Mouse (Mus musculus): ENCODE measurements around the gene Dock2. TPM values are rescaled to one million over a fixed set of nuclear protein-coding genes. Genes with fewer than 3 reads are reported as not detected.

Gene Dock2
- polyA plus RNA-seq, 1 experiment from 2014 or later = 3.9 TPM

DNA sequence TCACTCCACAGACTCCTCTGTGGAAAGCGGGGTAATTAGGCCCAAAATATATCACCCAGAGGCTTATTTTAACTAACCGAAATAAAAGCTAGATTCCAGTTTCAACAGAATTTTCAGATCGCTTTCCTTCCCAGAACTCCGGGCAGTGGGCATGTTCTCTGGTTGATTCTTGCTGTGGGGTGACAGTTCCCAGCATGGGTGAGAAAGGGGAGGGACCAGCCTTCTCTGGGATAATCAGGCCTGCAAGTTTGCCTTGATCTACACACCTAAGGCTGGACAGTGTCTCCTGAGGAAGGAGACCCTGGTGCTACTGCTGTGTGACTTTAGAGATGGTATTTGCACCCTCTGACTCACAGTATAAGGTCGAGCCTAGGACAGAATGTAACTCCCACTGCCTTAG is 352.3 kb downstream of the Dock2 start:
- no peaks in the 10 kb centered on the region for H3K36me3 ChIP-seq (replicated peaks; ENCODE audit: insufficient read depth, low read length)
- H3K9ac ChIP-seq (replicated peaks) = no peak overlapping the region
- ATAC-seq = no peak
- 63% methylated on average over 5 of the region's 5 CpGs for WGBS (ENCODE audit: insufficient replicate concordance)
- H3K4me1 ChIP-seq (ENCODE audit: insufficient read depth) = no peaks in the 10 kb centered on the region
- DNase-seq = no peak
- no peak overlapping the region for H3K4me3 ChIP-seq (ENCODE audit: low read depth, low read length)
- no peak overlapping the region for H3K4me2 ChIP-seq (ENCODE audit: low read depth, low read length)
- H3K27me3 ChIP-seq (ENCODE audit: insufficient read depth, low read length) = no peaks in the 10 kb centered on the region
- H3K27ac ChIP-seq (ENCODE audit: low read depth) = no peak overlapping the region
- no peak for TF ChIP-seq CTCF (IDR thresholded peaks at IDR 0.05; ENCODE audit: low read depth)
- no peak for TF ChIP-seq EP300 (IDR thresholded peaks at IDR 0.05; ENCODE audit: low read depth)
- H3K9me3 ChIP-seq (ENCODE audit: low read length) = no peaks in the 10 kb centered on the region

DNA sequence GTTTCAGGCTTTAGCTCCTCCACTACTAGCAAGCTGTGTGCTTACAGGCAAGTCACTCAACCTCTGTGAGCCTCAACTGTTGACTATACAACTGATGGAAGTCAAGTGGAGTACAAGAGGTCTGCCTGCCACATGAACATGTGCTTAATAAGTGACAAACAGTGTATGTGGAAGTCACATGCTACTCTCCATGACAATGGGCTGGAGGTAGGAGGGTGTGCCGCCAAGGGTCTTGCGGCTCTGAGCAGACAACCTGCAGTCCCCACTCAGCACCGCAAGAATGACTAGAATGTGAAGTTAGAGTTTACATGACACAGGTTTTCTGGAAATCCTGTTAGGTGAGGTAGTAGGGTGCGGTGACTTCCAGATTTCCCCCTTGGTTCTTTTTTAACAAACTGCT is 352.8 kb downstream of the Dock2 start:
- Histone ChIP-seq H3K27me3 (ENCODE audit: insufficient read depth, low read length) (no peaks in the 10 kb centered on the region), H3K9me3 (ENCODE audit: low read length) (no peaks in the 10 kb centered on the region), H3K9ac (replicated peaks) (no peak overlapping the region), H3K4me2 (ENCODE audit: low read depth, low read length) (no peak overlapping the region), H3K27ac (ENCODE audit: low read depth) (no peak overlapping the region), H3K4me1 (ENCODE audit: insufficient read depth) (no peaks in the 10 kb centered on the region), H3K4me3 (ENCODE audit: low read depth, low read length) (no peak overlapping the region), H3K36me3 (replicated peaks; ENCODE audit: insufficient read depth, low read length) (no peaks in the 10 kb centered on the region)
- ATAC-seq (no peak), DNase-seq (no peak)
- 76% methylated on average over 4 of the region's 4 CpGs for WGBS (ENCODE audit: insufficient replicate concordance)
- no peak for TF ChIP-seq EP300 (IDR thresholded peaks at IDR 0.05; ENCODE audit: low read depth)
- no peak for TF ChIP-seq CTCF (IDR thresholded peaks at IDR 0.05; ENCODE audit: low read depth)

DNA sequence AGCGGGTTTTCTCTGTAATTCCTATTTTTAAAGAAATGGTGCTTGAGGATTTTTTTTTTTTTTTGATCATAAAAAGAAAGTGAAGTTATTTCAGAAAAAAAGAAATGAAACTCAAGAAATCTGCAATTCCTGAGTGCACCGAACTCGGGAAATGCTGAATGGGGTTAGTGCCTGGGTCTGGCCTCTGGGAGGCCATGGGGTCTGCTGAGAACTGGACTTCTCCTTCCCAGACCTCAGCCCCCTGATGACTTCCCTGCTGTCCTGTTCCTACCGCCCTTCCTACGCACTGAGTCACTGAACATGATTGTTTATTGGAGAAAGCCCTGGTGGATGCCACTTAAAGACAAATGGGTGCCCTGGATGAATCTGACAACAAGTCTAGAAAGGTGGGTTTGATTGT is 356.5 kb downstream of the Dock2 start:
- 62% methylated on average over 5 of the region's 5 CpGs for WGBS (ENCODE audit: insufficient replicate concordance)
- Histone ChIP-seq H3K9me3 (ENCODE audit: low read length) (no peaks in the 10 kb centered on the region), H3K27ac (ENCODE audit: low read depth) (no peak overlapping the region), H3K4me2 (ENCODE audit: low read depth, low read length) (no peak overlapping the region), H3K4me1 (ENCODE audit: insufficient read depth) (no peaks in the 10 kb centered on the region), H3K9ac (replicated peaks) (no peak overlapping the region), H3K4me3 (ENCODE audit: low read depth, low read length) (no peak overlapping the region), H3K36me3 (replicated peaks; ENCODE audit: insufficient read depth, low read length) (no peaks in the 10 kb centered on the region), H3K27me3 (ENCODE audit: insufficient read depth, low read length) (no peaks in the 10 kb centered on the region)
- TF ChIP-seq EP300 (IDR thresholded peaks at IDR 0.05; ENCODE audit: low read depth) (no peak), CTCF (IDR thresholded peaks at IDR 0.05; ENCODE audit: low read depth) (no peak)
- ATAC-seq (no peak), DNase-seq (no peak)

DNA sequence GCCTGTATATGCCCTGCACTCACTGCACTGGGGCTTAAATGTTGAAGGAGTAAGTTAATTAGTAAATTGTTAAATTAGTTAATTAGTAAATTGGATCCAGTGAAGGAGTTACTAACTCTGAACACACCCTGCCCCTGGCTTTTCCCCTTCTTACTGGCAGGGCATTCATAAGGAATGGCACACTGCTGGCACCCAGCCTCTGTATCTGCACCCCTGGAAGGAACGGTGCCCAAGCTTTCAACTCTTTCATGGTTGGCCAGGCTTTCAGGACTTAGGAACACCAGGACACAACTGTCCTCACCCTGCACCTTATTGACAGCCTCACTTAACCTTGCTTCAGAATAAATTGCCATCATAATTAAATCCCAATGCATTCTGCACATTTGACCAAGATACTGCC is 359.1 kb downstream of the Dock2 start:
- TF ChIP-seq CTCF (IDR thresholded peaks at IDR 0.05; ENCODE audit: low read depth) = no peak
- TF ChIP-seq EP300 (IDR thresholded peaks at IDR 0.05; ENCODE audit: low read depth) = no peak
- no peaks in the 10 kb centered on the region for H3K4me1 ChIP-seq (ENCODE audit: insufficient read depth)
- no peak overlapping the region for H3K4me3 ChIP-seq (ENCODE audit: low read depth, low read length)
- H3K36me3 ChIP-seq (replicated peaks; ENCODE audit: insufficient read depth, low read length) = no peaks in the 10 kb centered on the region
- 86% methylated on average over 1 of the region's 1 CpGs for WGBS (ENCODE audit: insufficient replicate concordance)
- no peak overlapping the region for H3K4me2 ChIP-seq (ENCODE audit: low read depth, low read length)
- H3K9me3 ChIP-seq (ENCODE audit: low read length) = no peaks in the 10 kb centered on the region
- ATAC-seq (no peak), DNase-seq (no peak)
- H3K27ac ChIP-seq (ENCODE audit: low read depth) = no peak overlapping the region
- H3K9ac ChIP-seq (replicated peaks) = no peak overlapping the region
- H3K27me3 ChIP-seq (ENCODE audit: insufficient read depth, low read length) = no peaks in the 10 kb centered on the region

DNA sequence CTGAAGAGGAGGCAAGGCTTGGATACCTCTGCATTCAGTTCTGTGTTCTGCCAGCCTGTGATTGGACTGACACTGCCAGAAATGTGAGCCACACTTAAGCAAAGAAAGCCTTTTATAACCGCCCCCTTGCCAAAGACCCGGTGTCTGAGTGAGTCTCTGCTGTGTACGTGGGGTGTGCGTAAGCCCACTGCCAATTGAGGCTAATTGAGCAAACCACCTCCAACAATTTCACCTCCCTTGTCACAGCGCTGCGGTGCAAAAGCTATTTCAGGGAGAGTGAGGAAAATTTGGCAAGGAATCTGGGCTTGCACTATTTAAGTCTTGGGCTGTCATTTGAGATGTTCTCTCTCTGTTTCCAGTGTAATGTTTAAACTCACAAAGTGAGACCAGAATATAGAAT is 362.6 kb downstream of the Dock2 start:
- Histone ChIP-seq H3K27ac (ENCODE audit: low read depth) (no peak overlapping the region), H3K9ac (replicated peaks) (no peak overlapping the region), H3K36me3 (replicated peaks; ENCODE audit: insufficient read depth, low read length) (no peaks in the 10 kb centered on the region), H3K4me1 (ENCODE audit: insufficient read depth) (no peaks in the 10 kb centered on the region), H3K4me3 (ENCODE audit: low read depth, low read length) (no peak overlapping the region), H3K4me2 (ENCODE audit: low read depth, low read length) (no peak overlapping the region), H3K9me3 (ENCODE audit: low read length) (no peaks in the 10 kb centered on the region), H3K27me3 (ENCODE audit: insufficient read depth, low read length) (no peaks in the 10 kb centered on the region)
- WGBS (ENCODE audit: insufficient replicate concordance) = 84% methylated on average over 6 of the region's 6 CpGs
- TF ChIP-seq CTCF (IDR thresholded peaks at IDR 0.05; ENCODE audit: low read depth) (no peak), EP300 (IDR thresholded peaks at IDR 0.05; ENCODE audit: low read depth) (no peak)
- ATAC-seq (no peak), DNase-seq (no peak)

DNA sequence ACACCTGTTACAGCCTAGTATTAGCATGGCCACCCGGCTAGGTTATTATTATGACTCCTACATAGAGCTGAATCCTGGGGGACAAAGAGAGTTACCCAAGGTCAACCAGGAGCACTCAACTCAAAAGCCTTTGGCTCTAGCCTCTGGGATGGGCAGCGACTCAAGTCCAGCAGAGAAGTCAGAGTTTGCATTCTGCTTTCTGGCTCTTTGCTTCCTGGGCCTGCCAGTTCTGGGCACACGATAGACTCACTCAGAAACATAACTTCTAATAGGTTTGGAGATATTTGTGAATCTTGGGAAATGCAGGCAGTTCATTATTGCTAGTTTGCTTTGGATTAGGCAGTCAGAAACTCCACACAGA is 367.1 kb downstream of the Dock2 start:
- no peak overlapping the region for H3K4me2 ChIP-seq (ENCODE audit: low read depth, low read length)
- no peaks in the 10 kb centered on the region for H3K27me3 ChIP-seq (ENCODE audit: insufficient read depth, low read length)
- WGBS (ENCODE audit: insufficient replicate concordance) = 73% methylated on average over 3 of the region's 3 CpGs
- DNase-seq = no peak
- H3K4me3 ChIP-seq (ENCODE audit: low read depth, low read length) = no peak overlapping the region
- ATAC-seq = no peak
- TF ChIP-seq CTCF (IDR thresholded peaks at IDR 0.05; ENCODE audit: low read depth) (no peak), EP300 (IDR thresholded peaks at IDR 0.05; ENCODE audit: low read depth) (no peak)
- no peaks in the 10 kb centered on the region for H3K4me1 ChIP-seq (ENCODE audit: insufficient read depth)
- no peaks in the 10 kb centered on the region for H3K9me3 ChIP-seq (ENCODE audit: low read length)
- no peaks in the 10 kb centered on the region for H3K36me3 ChIP-seq (replicated peaks; ENCODE audit: insufficient read depth, low read length)
- no peak overlapping the region for H3K9ac ChIP-seq (replicated peaks)
- H3K27ac ChIP-seq (ENCODE audit: low read depth) = no peak overlapping the region

All from liver, postnatal 0 days (tissue).